Mouse (Mus musculus) heart, adult 2 months (tissue): ENCODE data around the gene 1600012H06Rik.

Experiments
- CTCF ChIP-seq: fragments of 200-600 bp; IDR thresholded peaks from 2 replicates; pipeline ENCODE4 v1.8.1; 2022; ENCODE audit warnings: antibody characterized with exemption, mild to moderate bottlenecking, moderate library complexity
- EP300 ChIP-seq: fragments of 200-500 bp; IDR thresholded peaks from 2 replicates; pipeline ENCODE4 v1.6.1; 2011; ENCODE audit warnings: low read depth, low read length, control low read depth; ENCODE audit not compliant: insufficient read depth
- POLR2A ChIP-seq: fragments of 200-500 bp; IDR thresholded peaks from 2 replicates; pipeline ENCODE4 v1.6.1; 2011; ENCODE audit warnings: mild to moderate bottlenecking, low read depth, low read length, control low read depth; ENCODE audit not compliant: insufficient read depth

GRCm38 (mm10) chr17:14927644-14928218 is 15.3 kb upstream of the 1600012H06Rik start:
- TF ChIP-seq POLR2A (no peak), CTCF (no peak), EP300 (no peak)
